Mouse (Mus musculus): Measurements from ENCODE around the gene Gm47959.

DNA sequence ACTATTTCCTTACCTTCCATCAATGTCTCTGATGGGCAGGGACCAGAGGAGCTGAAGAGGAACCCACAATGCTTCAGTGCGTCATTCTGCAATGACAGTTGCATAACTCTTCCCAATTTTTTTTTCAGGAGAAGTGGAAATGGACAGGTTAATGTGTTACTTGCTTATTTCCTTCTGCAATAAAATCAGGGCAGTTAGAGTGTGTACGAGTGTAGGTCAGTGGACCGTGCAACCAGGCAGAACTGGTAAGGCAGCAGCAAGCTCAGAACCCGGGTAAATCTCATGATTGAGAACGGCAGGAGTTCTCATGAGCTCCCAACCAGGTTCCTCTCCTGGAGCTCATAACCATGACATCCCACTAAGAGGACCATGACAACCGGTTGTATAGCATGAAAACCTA is 8.3 kb upstream of the Gm47959 start:
- TF ChIP-seq POLR2A (IDR thresholded peaks at IDR 0.05; ENCODE audit: low read depth, low read length) (no peak), CTCF (IDR thresholded peaks at IDR 0.05; ENCODE audit: extremely low read depth, insufficient read depth, insufficient read length, insufficient replicate concordance) (no peak)
